Mouse (Mus musculus): ENCODE measurements at regions not wholly inside any gene's neighbourhood (a gene's known extent, or its start where the extent isn't known, plus 50 kb on each side); places are given as distances from the start of the nearest gene placed in this dataset.

GRCm38 (mm10) chr5:61155390-61156225 lies 653.0 kb upstream of the G6pd2 start:
- no peak for DNase-seq

GRCm38 (mm10) chr5:61156226-61156565 lies 652.4 kb upstream of the G6pd2 start:
- peak; percentile 7 for DNase-seq

Data from kidney, postnatal 14 days (tissue).